Mouse (Mus musculus) ES-Bruce4 (cell line): Measurements from ENCODE around the gene Olfr69.

ENCODE experiments used
- CTCF ChIP-seq: IDR thresholded peaks from one replicate; pipeline ENCODE4 v1.8.1; 2011; ENCODE audit warnings: low read depth, low read length
- POLR2A ChIP-seq: IDR thresholded peaks from one replicate; pipeline ENCODE4 v1.8.1; 2011; ENCODE audit warnings: low read length; ENCODE audit not compliant: insufficient read depth

DNA sequence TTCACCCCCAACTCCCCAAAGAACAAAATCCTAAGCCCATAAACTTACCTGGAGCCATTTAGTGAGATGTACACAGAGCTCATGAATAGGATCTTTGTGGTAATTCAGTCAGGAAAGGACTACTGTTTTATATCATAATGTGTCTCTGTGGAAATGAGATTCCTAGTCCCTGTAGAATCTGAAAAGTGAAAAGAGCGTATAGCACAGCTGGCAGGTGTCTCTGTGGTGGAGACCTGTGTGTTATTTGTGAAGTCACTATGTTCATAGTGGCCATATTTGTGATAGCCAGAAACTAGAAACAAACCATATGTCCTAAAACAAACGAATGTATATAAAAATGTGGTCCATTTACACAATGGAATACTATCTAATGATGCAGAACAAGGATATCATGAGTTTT is at the start of gene Olfr69:
- TF ChIP-seq POLR2A (no peak), CTCF (no peak)
